Comparison of ENCODE assay signal across 12 mouse cellular contexts in genomic region chr2:34240885-34241284, GRCm38 (mm10).
"Had no signal": no experiment of that assay in that cellular context is flagged by ENCODE, and none has a peak within 500 bp of the region (broad histone marks: within the 10 kb centered on the region; RNA-seq: fewer than 3 reads in every experiment).

No protein-coding gene starts in this region.

- H3K4me1 ChIP-seq: liver, embryonic 13.5 days had no signal

- H3K9ac ChIP-seq: kidney, embryonic 15.5 days; liver, embryonic 13.5 days had no signal

- H3K4me3 ChIP-seq: kidney, embryonic 15.5 days; layer of hippocampus, adult 2 months; liver, embryonic 13.5 days had no signal

- DNase-seq: kidney, adult 11 months; kidney, adult 8-10 months; kidney, postnatal 10 days; kidney, postnatal 4 days; layer of hippocampus, adult 9-11 months; liver, embryonic 13.5 days; lung, adult 2 months; midbrain, embryonic 14.5 days; thymus, postnatal 25 days had no signal

- H3K36me3 ChIP-seq: kidney, embryonic 15.5 days; liver, embryonic 13.5 days had no signal

- H3K27ac ChIP-seq: kidney, embryonic 15.5 days; layer of hippocampus, adult 2 months; liver, embryonic 13.5 days had no signal

- H3K9me3 ChIP-seq: kidney, embryonic 15.5 days; liver, embryonic 13.5 days had no signal

- H3K4me2 ChIP-seq: kidney, embryonic 15.5 days; liver, embryonic 13.5 days; midbrain, embryonic 11.5 days had no signal

- H3K27me3 ChIP-seq: kidney, embryonic 15.5 days; liver, embryonic 13.5 days had no signal
